Mouse (Mus musculus) left cerebral cortex, adult 8-10 months (tissue): Measurements from ENCODE around the gene Rhox2h. TPM values are rescaled to one million over a fixed set of nuclear protein-coding genes. Genes with fewer than 3 reads are reported as not detected.
"Not testable (repeated sequence)": the region's sequence is repeated elsewhere in the genome, so short reads cannot be mapped to it uniquely, and the experiment has no call there.

Experiments used
- DNase-seq, 2 experiments: peaks; one replicate each; pipeline ENCODE4 v3.0.0; 2022; ENCODE audit warnings: low spot score in 2 of 2
- total RNA-seq, 4 experiments: library from RNA; stranded (reverse); gene quantifications; 2 replicates each; pipeline ENCODE4 v1.2.4; 2022

Rhox2h gene
- total RNA-seq, result not detected

- DNase-seq, result not testable (repeated sequence)
These were observed at the start of gene Rhox2h for GRCm38 (mm10) chrX:37673177-37673576. Gene Rhox2h (minus strand): TSS chrX:37673277.

- no peak for DNase-seq
These were observed 28.8 kb upstream of the Rhox2h start for GRCm38 (mm10) chrX:37701821-37702387.

DNA sequence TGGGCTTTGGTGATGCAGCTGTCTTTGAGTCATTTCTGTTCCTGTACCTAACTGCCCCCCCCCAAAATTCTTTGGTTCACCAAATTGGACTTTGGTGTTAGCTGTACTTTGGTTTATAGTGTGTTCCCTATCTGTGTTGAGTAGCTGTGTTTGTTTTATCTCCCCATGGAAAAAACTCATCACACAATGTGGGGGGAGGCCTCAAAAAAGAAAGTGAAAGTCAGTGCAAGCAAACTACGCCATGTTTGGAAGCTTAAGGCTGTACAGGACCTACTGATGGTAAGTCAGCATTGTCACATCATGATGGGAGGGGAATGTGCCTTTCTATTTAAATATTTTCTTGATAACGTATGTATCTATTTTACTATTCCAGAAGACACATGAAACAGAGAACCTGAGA lies 19.2 kb upstream of the Rhox2h start:
- no peak for DNase-seq

DNA sequence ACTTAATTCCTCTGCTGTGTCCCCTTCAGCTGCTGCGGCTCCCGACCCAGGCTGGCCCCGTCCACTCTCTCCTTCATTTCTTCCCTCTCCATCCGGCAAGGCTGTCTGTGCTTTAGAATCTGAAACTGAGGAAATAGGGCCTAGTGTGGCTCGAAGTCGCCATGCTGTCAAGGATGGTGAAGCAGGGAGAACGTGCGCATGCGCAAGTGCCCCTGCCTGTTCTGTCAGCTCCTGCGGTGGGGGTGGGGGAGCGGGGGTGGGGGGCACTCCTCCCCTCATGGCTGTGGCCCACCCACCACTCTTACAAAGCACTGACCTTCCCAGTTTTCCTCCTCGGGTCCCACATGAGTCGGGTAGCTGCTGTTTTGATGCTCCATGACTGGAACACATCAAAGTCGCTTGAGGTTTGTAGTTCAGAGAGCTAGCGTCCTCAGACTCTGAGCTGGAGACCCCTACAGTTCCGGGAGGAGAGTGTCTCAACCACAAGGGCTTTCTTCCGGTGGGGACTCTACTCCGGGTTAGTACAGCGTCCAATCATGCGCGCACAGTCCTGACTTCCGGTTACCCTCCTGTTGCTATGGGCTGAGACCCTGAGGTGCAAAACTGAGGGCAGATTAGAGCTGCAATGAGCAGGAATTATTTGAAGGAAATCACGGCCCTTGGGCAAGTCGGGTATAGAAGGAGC lies 10.1 kb upstream of the Rhox2h start:
- no peak for DNase-seq

DNA sequence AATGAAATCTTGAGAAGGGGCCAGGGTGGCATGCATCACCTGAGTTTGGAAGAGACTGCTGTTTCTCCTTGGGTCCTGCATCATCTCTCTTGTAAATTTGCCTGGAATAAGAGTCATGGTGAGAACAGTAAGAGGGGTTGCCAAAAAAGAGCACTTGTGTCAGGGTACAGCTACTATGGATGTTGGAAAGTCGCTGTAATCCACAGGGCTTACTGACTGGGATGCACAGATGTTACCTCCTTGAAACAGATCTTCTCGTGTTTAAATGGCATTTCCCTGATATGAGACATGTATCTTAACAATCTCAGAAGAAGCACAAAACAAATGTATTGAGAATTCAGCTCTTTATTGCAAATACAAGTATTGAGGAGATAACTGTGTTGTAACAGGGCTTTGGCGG lies 4.4 kb downstream of the Rhox2h start, which contains the start of gene Rhox3h:
TSS of gene Rhox3h (minus strand) at position 101 of the 400 bp plus-strand sequence.
- not testable (repeated sequence) for DNase-seq

- DNase-seq, result not testable (repeated sequence)
These were observed 21.9 kb downstream of the Rhox2h start, which contains the start of gene Rhox4g for GRCm38 (mm10) chrX:37651227-37651626. Gene Rhox4g (minus strand): TSS chrX:37651327.

- not testable (repeated sequence) for DNase-seq
These were observed 29.7 kb downstream of the Rhox2h start, which contains the start of gene Rhox2g for GRCm38 (mm10) chrX:37643370-37643769. Gene Rhox2g (minus strand): TSS chrX:37643470.

GRCm38 (mm10) chrX:37628512-37628911 lies 44.6 kb downstream of the Rhox2h start, which contains the start of gene Rhox3g:
Gene Rhox3g (minus strand): TSS chrX:37628612.
- DNase-seq, result not testable (repeated sequence)

Other genes starting within 250 kb of the Rhox2h start
- gene Rhox4b, start 240.8 kb downstream of the Rhox2h start, total RNA-seq, result not detected
- gene Rhox2c, start 219.6 kb downstream of the Rhox2h start, total RNA-seq, result not detected
- not detected for gene Rhox3c, start 214.7 kb downstream of the Rhox2h start, total RNA-seq
- not detected for gene Rhox4c, start 192.9 kb downstream of the Rhox2h start, total RNA-seq
- not detected for gene Rhox2d, start 179.8 kb downstream of the Rhox2h start, total RNA-seq
- not detected for gene Rhox4d, start 158.9 kb downstream of the Rhox2h start, total RNA-seq
- gene Rhox2e, start 142.8 kb downstream of the Rhox2h start, total RNA-seq, result not detected
- gene Rhox3e, start 131.3 kb downstream of the Rhox2h start, total RNA-seq, result not detected
- not detected for gene Rhox4e, start 115.9 kb downstream of the Rhox2h start, total RNA-seq
- gene Rhox2f, start 101.9 kb downstream of the Rhox2h start, total RNA-seq, result not detected
- not detected for gene Rhox3f, start 92.3 kb downstream of the Rhox2h start, total RNA-seq
- gene Rhox4f, start 65.6 kb downstream of the Rhox2h start, total RNA-seq, result not detected
- not detected for gene Rhox3g, start 44.7 kb downstream of the Rhox2h start, total RNA-seq
- not detected for gene Rhox2g, start 29.8 kb downstream of the Rhox2h start, total RNA-seq
- not detected for gene Rhox4g, start 21.9 kb downstream of the Rhox2h start, total RNA-seq
- not detected for gene Rhox3h, start 4.5 kb downstream of the Rhox2h start, total RNA-seq
- gene Rhox5, start 131.6 kb upstream of the Rhox2h start, total RNA-seq, result not detected
- gene Rhox6, start 153.6 kb upstream of the Rhox2h start, total RNA-seq, result not detected
- gene Rhox7a, start 158.4 kb upstream of the Rhox2h start, total RNA-seq, result not detected
- gene Rhox8, start 205.7 kb upstream of the Rhox2h start, total RNA-seq, result not detected
- gene Rhox7b, start 224.0 kb upstream of the Rhox2h start, total RNA-seq, result not detected
- gene Rhox9, start 228.5 kb upstream of the Rhox2h start, total RNA-seq, result not detected